Mouse (Mus musculus) brain, embryonic 14.5 days (tissue): ENCODE results near the gene Nkap.

Experiments used
- CTCF ChIP-seq: fragments of 200-500 bp; IDR thresholded peaks from 2 replicates; pipeline ENCODE4 v1.5.1; 2012; ENCODE audit warnings: inconsistent platforms, mild to moderate bottlenecking, moderate library complexity, borderline replicate concordance; ENCODE audit not compliant: insufficient read depth, insufficient read length; ENCODE audit errors: extremely low read depth
- POLR2A ChIP-seq: fragments of 200-500 bp; IDR thresholded peaks from 2 replicates; pipeline ENCODE4 v1.6.1; 2012; ENCODE audit warnings: mild to moderate bottlenecking, inconsistent platforms, borderline replicate concordance; ENCODE audit not compliant: poor library complexity, insufficient read depth, insufficient read length, severe bottlenecking; ENCODE audit errors: extremely low read depth

DNA sequence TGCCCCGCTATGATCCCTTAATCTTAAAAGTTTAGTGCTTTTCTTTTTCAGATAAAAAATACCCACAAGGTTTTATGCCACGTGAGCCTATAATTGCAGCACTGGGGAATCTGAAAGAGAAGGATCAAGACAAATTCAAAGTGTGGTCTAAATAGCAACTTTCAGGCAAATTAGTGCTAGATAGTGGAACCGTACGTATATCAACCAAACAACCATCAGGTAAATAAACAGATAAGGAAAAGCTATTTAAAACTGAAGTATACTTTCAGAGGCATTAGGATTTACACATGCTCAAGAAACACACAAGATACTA is 15.8 kb upstream of the Nkap start:
- no peak for TF ChIP-seq CTCF
- TF ChIP-seq POLR2A = no peak
